Mouse (Mus musculus): ENCODE data around the gene Ar.

DNA sequence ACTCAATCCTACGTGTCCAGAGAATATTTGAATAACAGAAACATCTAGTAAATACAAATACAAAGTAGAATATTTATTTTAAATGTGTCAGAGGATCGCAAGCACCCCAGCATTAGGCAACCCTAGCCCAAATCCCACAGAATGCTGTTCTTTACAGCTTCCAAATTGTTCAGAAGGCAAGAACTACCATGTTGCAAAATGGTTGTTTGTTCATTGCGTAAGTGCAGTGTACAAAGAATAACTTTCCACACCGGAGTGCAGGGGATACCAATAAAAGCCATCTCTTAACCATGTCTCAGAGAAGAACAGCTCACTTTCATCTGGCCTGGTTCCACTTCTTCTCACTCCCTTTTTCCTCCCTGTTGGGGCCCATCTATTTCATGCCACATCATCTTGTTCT lies 90.4 kb downstream of the Ar start:
- no peak for TF ChIP-seq CTCF (IDR thresholded peaks at IDR 0.05; ENCODE audit: control insufficient read depth, insufficient read depth, insufficient read length)
- no peak for TF ChIP-seq USF1 (IDR thresholded peaks at IDR 0.05; ENCODE audit: low read depth)
- no peak for TF ChIP-seq MYOD1 (IDR thresholded peaks at IDR 0.05; ENCODE audit: control insufficient read depth, insufficient read length, low read depth)
- TF ChIP-seq MAX (IDR thresholded peaks at IDR 0.05): no peak
- TF ChIP-seq MYOG (IDR thresholded peaks at IDR 0.05; ENCODE audit: control insufficient read depth, extremely low read depth, insufficient read length): no peak

Data from C2C12 (cell line).